Mouse (Mus musculus): Measurements from ENCODE around the gene Galnt13. TPM values are rescaled to one million over a fixed set of nuclear protein-coding genes. Genes with fewer than 3 reads are reported as not detected.
"Not testable (repeated sequence)": the region's sequence is repeated elsewhere in the genome, so short reads cannot be mapped to it uniquely, and the experiment has no call there.

The Galnt13 gene
- polyA plus RNA-seq, 1 experiment from 2014 or later: 12.7 TPM

- Histone ChIP-seq H3K27ac (ENCODE audit: low read length) (no peak overlapping the region), H3K27me3 (ENCODE audit: control insufficient read depth, insufficient read depth, low read depth, low read length) (no peaks in the 10 kb centered on the region), H3K9me3 (replicated peaks; ENCODE audit: control insufficient read depth, low read length, poor library complexity, severe bottlenecking) (no peaks in the 10 kb centered on the region), H3K4me2 (ENCODE audit: low read length) (no peak overlapping the region), H3K4me3 (ENCODE audit: low read depth, low read length) (no peak overlapping the region), H3K36me3 (ENCODE audit: control insufficient read depth, insufficient read depth, low read length) (no peaks in the 10 kb centered on the region), H3K4me1 (ENCODE audit: control insufficient read depth, insufficient read depth, low read length) (no peaks in the 10 kb centered on the region), H3K9ac (ENCODE audit: low read depth, low read length) (no peak overlapping the region)
- 81% methylated on average over 3 of the region's 3 CpGs for WGBS
- ATAC-seq: no peak
Observed at GRCm38 (mm10) chr2:54527073-54527472, 91.0 kb downstream of the Galnt13 start.

GRCm38 (mm10) chr2:54558357-54559153 lies 122.4 kb downstream of the Galnt13 start:
- H3K9me3 ChIP-seq (replicated peaks; ENCODE audit: control insufficient read depth, low read length, poor library complexity, severe bottlenecking): no peaks in the 10 kb centered on the region
- H3K36me3 ChIP-seq (ENCODE audit: control insufficient read depth, insufficient read depth, low read length): no peaks in the 10 kb centered on the region
- no peak overlapping the region for H3K9ac ChIP-seq (ENCODE audit: low read depth, low read length)
- no peak overlapping the region for H3K4me3 ChIP-seq (ENCODE audit: low read depth, low read length)
- H3K4me2 ChIP-seq (ENCODE audit: low read length): no peak overlapping the region
- WGBS: 87% methylated on average over 10 of the region's 10 CpGs
- H3K27ac ChIP-seq (ENCODE audit: low read length): no peak overlapping the region
- H3K27me3 ChIP-seq (ENCODE audit: control insufficient read depth, insufficient read depth, low read depth, low read length): no peaks in the 10 kb centered on the region
- no peak for ATAC-seq
- H3K4me1 ChIP-seq (ENCODE audit: control insufficient read depth, insufficient read depth, low read length): no peaks in the 10 kb centered on the region

GRCm38 (mm10) chr2:54565068-54565467 lies 129.0 kb downstream of the Galnt13 start:
- no peak overlapping the region for H3K4me3 ChIP-seq (ENCODE audit: low read depth, low read length)
- ATAC-seq: no peak

GRCm38 (mm10) chr2:54567186-54567585 lies 131.1 kb downstream of the Galnt13 start:
- Histone ChIP-seq H3K27me3 (ENCODE audit: control insufficient read depth, insufficient read depth, low read depth, low read length) (no peaks in the 10 kb centered on the region), H3K36me3 (ENCODE audit: control insufficient read depth, insufficient read depth, low read length) (no peaks in the 10 kb centered on the region), H3K9me3 (replicated peaks; ENCODE audit: control insufficient read depth, low read length, poor library complexity, severe bottlenecking) (no peaks in the 10 kb centered on the region), H3K9ac (ENCODE audit: low read depth, low read length) (no peak overlapping the region), H3K4me3 (ENCODE audit: low read depth, low read length) (no peak overlapping the region), H3K27ac (ENCODE audit: low read length) (no peak overlapping the region), H3K4me1 (ENCODE audit: control insufficient read depth, insufficient read depth, low read length) (no peaks in the 10 kb centered on the region), H3K4me2 (ENCODE audit: low read length) (no peak overlapping the region)
- WGBS: 70% methylated on average over 2 of the region's 2 CpGs
- ATAC-seq: no peak

More at GRCm38 (mm10) chr2:54565068-54565467, 129.0 kb downstream of the Galnt13 start:
- no peak overlapping the region for H3K27ac ChIP-seq (ENCODE audit: low read length)
- WGBS: 87% methylated on average over 3 of the region's 3 CpGs
- no peaks in the 10 kb centered on the region for H3K4me1 ChIP-seq (ENCODE audit: control insufficient read depth, insufficient read depth, low read length)
- no peak overlapping the region for H3K4me2 ChIP-seq (ENCODE audit: low read length)
- H3K9ac ChIP-seq (ENCODE audit: low read depth, low read length): no peak overlapping the region
- H3K36me3 ChIP-seq (ENCODE audit: control insufficient read depth, insufficient read depth, low read length): no peaks in the 10 kb centered on the region
- H3K27me3 ChIP-seq (ENCODE audit: control insufficient read depth, insufficient read depth, low read depth, low read length): no peaks in the 10 kb centered on the region
- H3K9me3 ChIP-seq (replicated peaks; ENCODE audit: control insufficient read depth, low read length, poor library complexity, severe bottlenecking): no peaks in the 10 kb centered on the region

GRCm38 (mm10) chr2:54567632-54568031 lies 131.5 kb downstream of the Galnt13 start:
- Histone ChIP-seq H3K4me3 (ENCODE audit: low read depth, low read length) (no peak overlapping the region), H3K4me2 (ENCODE audit: low read length) (no peak overlapping the region), H3K27ac (ENCODE audit: low read length) (no peak overlapping the region), H3K27me3 (ENCODE audit: control insufficient read depth, insufficient read depth, low read depth, low read length) (no peaks in the 10 kb centered on the region), H3K9ac (ENCODE audit: low read depth, low read length) (no peak overlapping the region), H3K36me3 (ENCODE audit: control insufficient read depth, insufficient read depth, low read length) (no peaks in the 10 kb centered on the region), H3K9me3 (replicated peaks; ENCODE audit: control insufficient read depth, low read length, poor library complexity, severe bottlenecking) (no peaks in the 10 kb centered on the region), H3K4me1 (ENCODE audit: control insufficient read depth, insufficient read depth, low read length) (no peaks in the 10 kb centered on the region)
- ATAC-seq: no peak
- WGBS: 88% methylated on average over 9 of the region's 9 CpGs

- not testable (repeated sequence) for H3K27me3 ChIP-seq (ENCODE audit: control insufficient read depth, insufficient read depth, low read depth, low read length); H3K27ac ChIP-seq (ENCODE audit: low read length); H3K9ac ChIP-seq (ENCODE audit: low read depth, low read length); H3K4me2 ChIP-seq (ENCODE audit: low read length); H3K36me3 ChIP-seq (ENCODE audit: control insufficient read depth, insufficient read depth, low read length); H3K4me1 ChIP-seq (ENCODE audit: control insufficient read depth, insufficient read depth, low read length); H3K4me3 ChIP-seq (ENCODE audit: low read depth, low read length); H3K9me3 ChIP-seq (replicated peaks; ENCODE audit: control insufficient read depth, low read length, poor library complexity, severe bottlenecking)
- 0 out of 2 replicates have a peak, but pooled peaks have one; percentile 32 for ATAC-seq
- no CpG with 5 or more reads among the region's 5 CpGs for WGBS
Observed at GRCm38 (mm10) chr2:54713817-54714216, 277.7 kb downstream of the Galnt13 start.

- Histone ChIP-seq H3K9me3 (replicated peaks; ENCODE audit: control insufficient read depth, low read length, poor library complexity, severe bottlenecking) (no peaks in the 10 kb centered on the region), H3K4me1 (ENCODE audit: control insufficient read depth, insufficient read depth, low read length) (no peaks in the 10 kb centered on the region), H3K27ac (ENCODE audit: low read length) (no peak overlapping the region), H3K4me2 (ENCODE audit: low read length) (no peak overlapping the region), H3K4me3 (ENCODE audit: low read depth, low read length) (no peak overlapping the region), H3K27me3 (ENCODE audit: control insufficient read depth, insufficient read depth, low read depth, low read length) (no peaks in the 10 kb centered on the region), H3K9ac (ENCODE audit: low read depth, low read length) (no peak overlapping the region), H3K36me3 (ENCODE audit: control insufficient read depth, insufficient read depth, low read length) (no peaks in the 10 kb centered on the region)
- WGBS: 60% methylated on average over 2 of the region's 2 CpGs
- ATAC-seq: no peak
Observed at GRCm38 (mm10) chr2:54751232-54751631, 315.1 kb downstream of the Galnt13 start.

- no peaks in the 10 kb centered on the region for H3K4me1 ChIP-seq (ENCODE audit: control insufficient read depth, insufficient read depth, low read length)
- H3K4me3 ChIP-seq (ENCODE audit: low read depth, low read length): no peak overlapping the region
- H3K36me3 ChIP-seq (ENCODE audit: control insufficient read depth, insufficient read depth, low read length): no peaks in the 10 kb centered on the region
- no peaks in the 10 kb centered on the region for H3K9me3 ChIP-seq (replicated peaks; ENCODE audit: control insufficient read depth, low read length, poor library complexity, severe bottlenecking)
- no peaks in the 10 kb centered on the region for H3K27me3 ChIP-seq (ENCODE audit: control insufficient read depth, insufficient read depth, low read depth, low read length)
- H3K9ac ChIP-seq (ENCODE audit: low read depth, low read length): no peak overlapping the region
- no peak overlapping the region for H3K27ac ChIP-seq (ENCODE audit: low read length)
- 23% methylated on average over 4 of the region's 4 CpGs for WGBS
- no peak overlapping the region for H3K4me2 ChIP-seq (ENCODE audit: low read length)
- ATAC-seq: no peak
Observed at GRCm38 (mm10) chr2:54759781-54760180, 323.7 kb downstream of the Galnt13 start.

GRCm38 (mm10) chr2:54778790-54779273 lies 342.7 kb downstream of the Galnt13 start:
- H3K4me1 ChIP-seq (ENCODE audit: control insufficient read depth, insufficient read depth, low read length): no peaks in the 10 kb centered on the region
- no peak for ATAC-seq

More at GRCm38 (mm10) chr2:54778790-54779273, 342.7 kb downstream of the Galnt13 start:
- Histone ChIP-seq H3K27ac (ENCODE audit: low read length) (no peak overlapping the region), H3K36me3 (ENCODE audit: control insufficient read depth, insufficient read depth, low read length) (no peaks in the 10 kb centered on the region), H3K4me3 (ENCODE audit: low read depth, low read length) (no peak overlapping the region), H3K4me2 (ENCODE audit: low read length) (no peak overlapping the region), H3K9ac (ENCODE audit: low read depth, low read length) (no peak overlapping the region), H3K27me3 (ENCODE audit: control insufficient read depth, insufficient read depth, low read depth, low read length) (no peaks in the 10 kb centered on the region), H3K9me3 (replicated peaks; ENCODE audit: control insufficient read depth, low read length, poor library complexity, severe bottlenecking) (no peaks in the 10 kb centered on the region)
- WGBS: 78% methylated on average over 2 of the region's 2 CpGs
